Mouse (Mus musculus): ENCODE data around the gene Prdm4.

- TF ChIP-seq CTCF (IDR thresholded peaks at IDR 0.05; ENCODE audit: borderline replicate concordance, extremely low read depth, insufficient read depth, insufficient read length) (no peak), POLR2A (IDR thresholded peaks at IDR 0.05; ENCODE audit: borderline replicate concordance, extremely low read depth, insufficient read depth, insufficient read length, poor library complexity, severe bottlenecking) (no peak)
Measured at GRCm38 (mm10) chr10:85929208-85929591, 12.3 kb upstream of the Prdm4 start.

Data from brain, embryonic 14.5 days (tissue).